Mouse (Mus musculus): ENCODE results near the gene Prelp. TPM values are rescaled to one million over a fixed set of nuclear protein-coding genes. Genes with fewer than 3 reads are reported as not detected.

The Prelp gene
- polyA plus RNA-seq, 1 experiment from 2014 or later: 5.5 TPM

DNA sequence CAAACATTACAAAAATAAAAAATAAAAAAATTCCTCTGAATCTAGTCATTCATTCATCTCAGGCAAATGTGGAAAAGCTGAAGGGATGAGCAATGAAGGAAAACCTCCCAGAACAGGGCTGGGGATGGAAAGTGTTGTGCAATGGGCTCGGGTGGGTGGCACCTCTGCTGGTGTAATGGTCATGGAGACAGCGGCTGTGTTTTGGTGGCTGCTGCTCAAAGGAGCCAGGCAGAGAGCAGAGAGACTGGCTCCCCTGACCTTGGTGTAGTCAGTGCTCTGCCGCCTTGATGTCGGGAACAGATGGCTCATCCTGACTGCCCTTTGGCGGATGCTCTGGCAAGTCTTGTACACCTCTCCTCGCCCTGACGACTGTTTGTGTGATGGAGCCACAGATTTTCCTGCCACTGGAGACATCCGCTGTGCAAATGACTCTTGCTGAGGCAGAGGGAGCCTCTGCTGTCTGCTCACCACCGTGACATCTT is 32.1 kb upstream of the Prelp start:
- H3K4me1 ChIP-seq (ENCODE audit: insufficient read depth): peaks cover 25% of the 10 kb centered on the region
- DNase-seq: peak; percentile 44

DNA sequence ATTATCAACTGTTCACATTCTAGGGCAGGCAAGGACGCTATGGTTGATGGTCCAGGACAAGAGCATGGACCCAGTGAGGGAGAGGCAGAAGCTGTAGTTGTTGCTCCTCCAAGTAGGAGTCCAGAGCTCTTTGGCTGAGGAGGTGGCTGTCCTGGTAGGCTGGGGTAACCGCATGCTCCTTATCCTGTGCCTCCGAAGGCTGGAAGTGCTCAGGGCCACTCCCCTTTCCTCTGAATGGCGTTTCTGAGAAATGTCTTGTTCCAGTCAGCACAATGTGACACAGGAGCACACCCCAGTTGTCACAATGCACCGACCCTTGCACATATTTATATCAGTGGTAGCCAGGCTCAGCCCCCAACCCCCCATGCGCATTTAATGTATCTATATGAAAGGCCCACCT is 30.4 kb upstream of the Prelp start:
- TF ChIP-seq EP300 (IDR thresholded peaks at IDR 0.05; ENCODE audit: low read depth) (no peak), CTCF (IDR thresholded peaks at IDR 0.05; ENCODE audit: low read depth) (no peak)
- H3K4me2 ChIP-seq (ENCODE audit: low read depth, low read length): peak overlapping the region; percentile 20; the same call in 1 of the 2 replicates
- whole genome bisulfite sequencing (ENCODE audit: insufficient replicate concordance): 35% methylated on average over 6 of the region's 6 CpGs
- ATAC-seq (peak; percentile 81), DNase-seq (peak; percentile 35)
- H3K36me3 ChIP-seq (replicated peaks; ENCODE audit: insufficient read depth, low read length): no peaks in the 10 kb centered on the region
- H3K4me1 ChIP-seq (ENCODE audit: insufficient read depth): peaks cover 25% of the 10 kb centered on the region
- no peaks in the 10 kb centered on the region for H3K9me3 ChIP-seq (ENCODE audit: low read length)
- no peaks in the 10 kb centered on the region for H3K27me3 ChIP-seq (ENCODE audit: insufficient read depth, low read length)
- peak overlapping the region; percentile 5; the same call in 1 of the 2 replicates for H3K27ac ChIP-seq (ENCODE audit: low read depth)
- no peak overlapping the region for H3K9ac ChIP-seq (replicated peaks)
- no peak overlapping the region for H3K4me3 ChIP-seq (ENCODE audit: low read depth, low read length)

More for the DNA sequence above, 32.1 kb upstream of the Prelp start:
- no peak for TF ChIP-seq EP300 (IDR thresholded peaks at IDR 0.05; ENCODE audit: low read depth)
- TF ChIP-seq CTCF (IDR thresholded peaks at IDR 0.05; ENCODE audit: low read depth): no peak
- ATAC-seq: no peak
- H3K9ac ChIP-seq (replicated peaks): no peak overlapping the region
- no peaks in the 10 kb centered on the region for H3K36me3 ChIP-seq (replicated peaks; ENCODE audit: insufficient read depth, low read length)
- no peaks in the 10 kb centered on the region for H3K9me3 ChIP-seq (ENCODE audit: low read length)
- no peaks in the 10 kb centered on the region for H3K27me3 ChIP-seq (ENCODE audit: insufficient read depth, low read length)
- peak overlapping the region; percentile 48 for H3K27ac ChIP-seq (ENCODE audit: low read depth)
- H3K4me2 ChIP-seq (ENCODE audit: low read depth, low read length): no peak overlapping the region
- 55% methylated on average over 9 of the region's 9 CpGs for WGBS (ENCODE audit: insufficient replicate concordance)
- H3K4me3 ChIP-seq (ENCODE audit: low read depth, low read length): no peak overlapping the region

DNA sequence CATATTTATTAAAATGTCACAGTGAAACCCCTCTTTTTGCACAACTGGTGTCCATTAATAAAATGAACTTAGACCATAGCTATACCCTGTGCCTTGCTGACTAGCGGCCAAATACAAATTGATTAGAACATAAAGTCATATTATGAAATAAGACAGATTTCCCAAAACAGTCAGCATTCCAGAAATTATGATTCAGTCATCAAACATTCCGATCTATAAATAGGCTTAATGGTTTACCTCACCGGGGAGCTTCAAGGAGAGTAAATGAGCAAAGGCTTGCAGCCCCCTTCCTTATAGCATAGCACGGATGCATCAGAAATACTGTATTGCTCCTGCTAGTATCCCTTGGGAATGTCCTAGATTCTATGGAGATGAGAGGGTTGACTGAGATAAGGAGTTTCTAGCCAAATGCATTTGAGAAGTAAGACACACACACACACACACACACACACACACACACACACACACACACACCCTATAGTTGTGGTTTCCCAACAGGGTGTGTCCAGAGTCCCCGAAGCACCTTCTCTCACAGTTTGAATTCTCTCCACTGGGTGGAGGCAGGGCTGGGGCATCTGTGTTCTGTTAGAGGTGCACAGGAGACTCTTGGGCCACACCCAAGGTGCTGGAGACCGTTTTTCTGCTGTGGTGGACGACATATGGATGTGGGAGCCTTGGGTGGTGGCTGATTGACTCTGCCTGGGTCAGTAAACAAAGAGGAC is 29.0 kb upstream of the Prelp start:
- Histone ChIP-seq H3K4me1 (ENCODE audit: insufficient read depth) (peaks cover 25% of the 10 kb centered on the region), H3K4me2 (ENCODE audit: low read depth, low read length) (no peak overlapping the region; the same call in 1 of the 2 replicates), H3K27ac (ENCODE audit: low read depth) (peak overlapping the region; percentile 5; the same call in 1 of the 2 replicates), H3K36me3 (replicated peaks; ENCODE audit: insufficient read depth, low read length) (no peaks in the 10 kb centered on the region), H3K9ac (replicated peaks) (no peak overlapping the region), H3K27me3 (ENCODE audit: insufficient read depth, low read length) (no peaks in the 10 kb centered on the region), H3K9me3 (ENCODE audit: low read length) (no peaks in the 10 kb centered on the region), H3K4me3 (ENCODE audit: low read depth, low read length) (no peak overlapping the region)
- TF ChIP-seq CTCF (IDR thresholded peaks at IDR 0.05; ENCODE audit: low read depth): peak; percentile 26; the same call in 1 of the 2 replicates
- TF ChIP-seq EP300 (IDR thresholded peaks at IDR 0.05; ENCODE audit: low read depth): no peak
- ATAC-seq (peak; percentile 74), DNase-seq (peak; percentile 44)
- 50% methylated on average over 7 of the region's 7 CpGs for WGBS (ENCODE audit: insufficient replicate concordance)

DNA sequence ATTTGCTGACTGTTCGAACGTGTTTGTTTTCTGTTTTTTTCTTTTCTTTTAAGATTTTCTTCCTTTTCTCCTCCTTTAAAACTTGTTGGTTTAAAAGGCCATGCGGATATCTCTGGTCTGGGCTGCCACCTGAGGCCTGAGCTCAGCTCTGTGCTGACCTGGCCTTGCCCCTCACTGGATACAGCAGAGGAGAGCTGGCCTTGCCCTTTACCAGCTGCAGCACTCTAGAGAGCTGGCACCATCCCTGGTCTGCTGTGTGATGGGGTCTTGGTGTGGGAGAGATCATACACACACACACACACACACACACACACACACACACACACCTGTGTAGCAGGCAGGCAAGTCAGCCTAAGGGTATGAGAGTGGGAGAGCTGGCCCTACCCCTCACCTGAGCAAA is 23.9 kb upstream of the Prelp start:
- no peak overlapping the region for H3K4me3 ChIP-seq (ENCODE audit: low read depth, low read length)
- H3K27me3 ChIP-seq (ENCODE audit: insufficient read depth, low read length): no peaks in the 10 kb centered on the region
- no peak overlapping the region for H3K4me2 ChIP-seq (ENCODE audit: low read depth, low read length)
- H3K9ac ChIP-seq (replicated peaks): no peak overlapping the region
- TF ChIP-seq EP300 (IDR thresholded peaks at IDR 0.05; ENCODE audit: low read depth): no peak
- H3K4me1 ChIP-seq (ENCODE audit: insufficient read depth): peaks cover 5% of the 10 kb centered on the region
- ATAC-seq (no peak), DNase-seq (no peak)
- no peaks in the 10 kb centered on the region for H3K9me3 ChIP-seq (ENCODE audit: low read length)
- no peaks in the 10 kb centered on the region for H3K36me3 ChIP-seq (replicated peaks; ENCODE audit: insufficient read depth, low read length)
- WGBS (ENCODE audit: insufficient replicate concordance): 89% methylated on average over 3 of the region's 3 CpGs
- H3K27ac ChIP-seq (ENCODE audit: low read depth): no peak overlapping the region

DNA sequence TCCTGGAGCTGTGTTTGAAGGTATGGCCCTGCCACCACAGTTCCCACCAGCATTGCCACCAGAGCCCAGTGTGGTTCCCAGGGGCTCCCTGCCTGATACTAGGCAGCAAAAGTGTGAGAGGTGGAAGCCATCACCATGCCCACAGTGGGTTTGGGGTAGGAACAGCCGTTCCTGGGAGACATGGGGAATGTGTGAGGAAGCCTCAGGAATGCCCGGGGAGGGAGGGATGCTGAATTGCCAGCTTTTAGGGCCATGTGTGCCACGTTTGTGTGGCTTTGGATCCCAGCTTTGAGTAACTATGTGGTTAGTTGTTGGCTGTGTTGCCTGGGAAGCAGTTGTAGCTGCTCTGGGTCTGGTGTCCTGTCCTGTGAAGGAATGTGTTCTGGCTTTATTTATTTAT is 20.7 kb upstream of the Prelp start:
- WGBS (ENCODE audit: insufficient replicate concordance): 81% methylated on average over 3 of the region's 3 CpGs
- Histone ChIP-seq H3K4me3 (ENCODE audit: low read depth, low read length) (no peak overlapping the region), H3K4me1 (ENCODE audit: insufficient read depth) (no peaks in the 10 kb centered on the region; the same call in 1 of the 2 replicates), H3K4me2 (ENCODE audit: low read depth, low read length) (no peak overlapping the region), H3K36me3 (replicated peaks; ENCODE audit: insufficient read depth, low read length) (no peaks in the 10 kb centered on the region), H3K9me3 (ENCODE audit: low read length) (no peaks in the 10 kb centered on the region), H3K9ac (replicated peaks) (no peak overlapping the region), H3K27me3 (ENCODE audit: insufficient read depth, low read length) (no peaks in the 10 kb centered on the region), H3K27ac (ENCODE audit: low read depth) (no peak overlapping the region)
- TF ChIP-seq CTCF (IDR thresholded peaks at IDR 0.05; ENCODE audit: low read depth) (no peak), EP300 (IDR thresholded peaks at IDR 0.05; ENCODE audit: low read depth) (no peak)
- DNase-seq (no peak), ATAC-seq (no peak)

DNA sequence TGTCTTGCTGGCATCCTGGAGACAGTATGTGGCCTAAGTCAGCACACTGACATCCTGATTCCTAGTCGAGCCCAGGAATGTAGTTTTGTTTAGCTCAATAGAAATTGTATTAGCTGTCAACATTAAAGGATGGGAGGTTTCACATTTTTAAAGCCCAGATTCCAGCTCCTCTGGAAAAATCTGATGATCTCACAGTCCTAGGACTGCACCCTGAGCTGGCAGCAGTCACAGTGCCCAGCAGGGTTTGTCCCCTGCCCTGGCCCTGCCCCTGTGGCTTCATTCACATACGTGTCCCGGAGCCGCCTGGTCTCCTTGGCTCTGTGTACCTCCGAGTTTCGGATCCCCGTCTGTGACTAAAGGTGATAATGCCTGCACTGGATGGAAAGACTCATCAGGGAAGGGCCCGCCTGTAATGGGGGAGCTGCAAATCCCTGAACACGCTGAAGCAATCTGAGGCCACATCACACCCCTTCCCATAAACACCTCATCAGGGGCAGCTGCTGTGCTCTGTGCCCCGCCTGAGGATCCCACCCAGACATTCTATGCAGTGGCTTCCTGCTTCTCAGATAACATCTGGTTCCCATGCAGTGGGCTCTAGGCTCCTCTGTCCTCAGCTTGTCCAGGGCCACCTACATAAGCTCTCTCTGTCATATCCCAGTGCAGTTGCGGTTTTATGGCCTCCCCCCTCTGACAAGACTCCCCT is 20.1 kb upstream of the Prelp start:
- H3K36me3 ChIP-seq (replicated peaks; ENCODE audit: insufficient read depth, low read length): no peaks in the 10 kb centered on the region
- TF ChIP-seq EP300 (IDR thresholded peaks at IDR 0.05; ENCODE audit: low read depth) (no peak), CTCF (IDR thresholded peaks at IDR 0.05; ENCODE audit: low read depth) (no peak)
- DNase-seq: no peak
- ATAC-seq: no peak
- 71% methylated on average over 11 of the region's 11 CpGs for WGBS (ENCODE audit: insufficient replicate concordance)
- H3K4me1 ChIP-seq (ENCODE audit: insufficient read depth): no peaks in the 10 kb centered on the region; the same call in 1 of the 2 replicates
- H3K4me2 ChIP-seq (ENCODE audit: low read depth, low read length): no peak overlapping the region
- no peak overlapping the region for H3K4me3 ChIP-seq (ENCODE audit: low read depth, low read length)
- H3K27me3 ChIP-seq (ENCODE audit: insufficient read depth, low read length): no peaks in the 10 kb centered on the region
- H3K9me3 ChIP-seq (ENCODE audit: low read length): no peaks in the 10 kb centered on the region; the same call in 1 of the 2 replicates
- H3K27ac ChIP-seq (ENCODE audit: low read depth): no peak overlapping the region
- H3K9ac ChIP-seq (replicated peaks): no peak overlapping the region

Measured in liver, postnatal 0 days (tissue).